Mouse (Mus musculus) right cerebral cortex, postnatal 14 days (tissue): ENCODE data around the gene Gm9970.

Experiments used
- DNase-seq: peaks from one replicate; pipeline ENCODE4 v3.0.0; 2022

The Gm9970 gene

GRCm38 (mm10) chr5:31194486-31195485, 46.2 kb downstream of the Gm9970 start:
- no peak for DNase-seq

GRCm38 (mm10) chr5:31193631-31194281, 47.3 kb downstream of the Gm9970 start:
- DNase-seq = no peak

- peak; percentile 99 for DNase-seq
These were observed 47.9 kb downstream of the Gm9970 start, which contains the start of the genes Snx17 and Eif2b4 for GRCm38 (mm10) chr5:31192939-31193630. Snx17 (plus strand) TSS chr5:31193227. Eif2b4 (minus strand) TSS chr5:31193430.

- no peak for DNase-seq
These were observed 48.7 kb downstream of the Gm9970 start for GRCm38 (mm10) chr5:31192045-31192938.
